Mouse (Mus musculus) heart, postnatal 25 days (tissue): ENCODE measurements at regions not wholly inside any gene's neighbourhood (a gene's known extent, or its start where the extent isn't known, plus 50 kb on each side); places are given as distances from the start of the nearest gene placed in this dataset.

Experiments used
- DNase-seq: peaks from one replicate; pipeline ENCODE4 v3.0.0; 2022; ENCODE audit warnings: low spot score
- intact Hi-C: fragments of 180-260 bp; cut with DNase I; formaldehyde crosslinking; loops from one replicate; pipeline ENCODE4 v1.15.1; 2025

GRCm38 (mm10) chr1:167979588-167979987, 290.6 kb downstream of the Lmx1a start:
- intact Hi-C loops, result no loop called here

GRCm38 (mm10) chr1:167981292-167981691, 292.3 kb downstream of the Lmx1a start:
- intact Hi-C loops, result no loop called here
- no peak for DNase-seq

More at GRCm38 (mm10) chr1:167979588-167979987, 290.6 kb downstream of the Lmx1a start:
- DNase-seq, result no peak

- no peak for DNase-seq
- intact Hi-C loops, result no loop called here
Measured at GRCm38 (mm10) chr1:168007456-168007855, 318.4 kb downstream of the Lmx1a start.

- no peak for DNase-seq
- intact Hi-C loops, result no loop called here
Measured at GRCm38 (mm10) chr1:168008216-168008615, 319.2 kb downstream of the Lmx1a start.

- intact Hi-C loops, result no loop called here
- no peak for DNase-seq
Measured at GRCm38 (mm10) chr1:168010416-168010815, 321.4 kb downstream of the Lmx1a start.

- DNase-seq, result peak; percentile 40
- intact Hi-C loops, result no loop called here
Measured at GRCm38 (mm10) chr1:168012069-168012468, 323.0 kb downstream of the Lmx1a start.

GRCm38 (mm10) chr1:168012611-168013010, 323.6 kb downstream of the Lmx1a start:
- intact Hi-C loops, result no loop called here
- DNase-seq, result no peak

- no peak for DNase-seq
- intact Hi-C loops, result no loop called here
Measured at GRCm38 (mm10) chr1:168016375-168016890, 327.4 kb downstream of the Lmx1a start.

- no peak for DNase-seq
- intact Hi-C loops, result no loop called here
Measured at GRCm38 (mm10) chr1:168026481-168026880, 337.4 kb downstream of the Lmx1a start.

GRCm38 (mm10) chr1:168044765-168045164, 355.7 kb downstream of the Lmx1a start:
- intact Hi-C loops, result no loop called here
- DNase-seq, result no peak

GRCm38 (mm10) chr1:168046347-168046746, 357.3 kb downstream of the Lmx1a start:
- no peak for DNase-seq
- intact Hi-C loops, result no loop called here

- intact Hi-C loops, result no loop called here
Measured at GRCm38 (mm10) chr1:168046749-168047148, 357.7 kb downstream of the Lmx1a start.

GRCm38 (mm10) chr1:168049965-168050364, 360.9 kb downstream of the Lmx1a start:
- DNase-seq, result no peak
- intact Hi-C loops, result no loop called here

More at GRCm38 (mm10) chr1:168046749-168047148, 357.7 kb downstream of the Lmx1a start:
- DNase-seq, result no peak

- DNase-seq, result no peak
- intact Hi-C loops, result no loop called here
Measured at GRCm38 (mm10) chr1:168056479-168056878, 367.4 kb downstream of the Lmx1a start.

GRCm38 (mm10) chr1:168057479-168057878, 368.4 kb downstream of the Lmx1a start:
- DNase-seq, result no peak
- intact Hi-C loops, result no loop called here

GRCm38 (mm10) chr1:168058769-168059168, 369.7 kb downstream of the Lmx1a start:
- intact Hi-C loops, result no loop called here
- no peak for DNase-seq

GRCm38 (mm10) chr1:168064065-168064664, 367.9 kb downstream of the Pbx1 start:
- intact Hi-C loops, result no loop called here
- no peak for DNase-seq

GRCm38 (mm10) chr1:168065598-168066041, 366.4 kb downstream of the Pbx1 start:
- intact Hi-C loops, result no loop called here
- DNase-seq, result no peak

- intact Hi-C loops, result no loop called here
- DNase-seq, result no peak
Measured at GRCm38 (mm10) chr1:168066810-168067209, 365.3 kb downstream of the Pbx1 start.

GRCm38 (mm10) chr1:168068003-168068919, 363.8 kb downstream of the Pbx1 start:
- intact Hi-C loops, result no loop called here
- DNase-seq, result no peak
